Mouse (Mus musculus): Measurements from ENCODE around the gene Ccdc170. TPM values are rescaled to one million over a fixed set of nuclear protein-coding genes. Genes with fewer than 3 reads are reported as not detected.

Gene Ccdc170
- polyA plus RNA-seq, 1 experiment from 2014 or later = 0.04 TPM

DNA sequence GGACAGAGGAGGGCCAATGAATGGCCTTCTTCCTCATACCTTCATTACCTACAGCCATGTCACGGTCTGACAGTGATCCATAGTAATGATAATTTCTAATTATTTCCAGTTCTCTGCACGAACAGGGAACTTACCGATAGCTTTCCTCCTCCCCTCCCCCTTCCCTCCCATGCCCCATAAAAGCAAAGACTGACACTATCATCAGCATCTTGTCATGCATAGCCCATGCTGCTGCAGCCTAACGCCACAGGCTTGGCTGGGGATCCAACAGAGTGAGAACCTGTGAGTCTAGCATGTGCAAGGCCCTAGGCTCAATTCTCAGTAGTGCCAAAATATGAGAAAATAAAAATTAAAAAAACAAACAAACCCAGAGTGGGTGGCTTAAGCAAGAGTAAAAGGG, 40.8 kb downstream of the Ccdc170 start:
- H3K4me2 ChIP-seq = no peak overlapping the region
- H3K27me3 ChIP-seq (replicated peaks) = no peaks in the 10 kb centered on the region
- H3K9ac ChIP-seq = no peak overlapping the region
- H3K4me3 ChIP-seq (replicated peaks) = no peak overlapping the region
- no peak overlapping the region for H3K27ac ChIP-seq
- no peaks in the 10 kb centered on the region for H3K9me3 ChIP-seq
- WGBS = 79% methylated on average over 4 of the region's 4 CpGs
- H3K4me1 ChIP-seq = no peaks in the 10 kb centered on the region
- no peaks in the 10 kb centered on the region for H3K36me3 ChIP-seq
- ATAC-seq (ENCODE audit: insufficient read depth, low FRiP score, low read depth) = no peak

DNA sequence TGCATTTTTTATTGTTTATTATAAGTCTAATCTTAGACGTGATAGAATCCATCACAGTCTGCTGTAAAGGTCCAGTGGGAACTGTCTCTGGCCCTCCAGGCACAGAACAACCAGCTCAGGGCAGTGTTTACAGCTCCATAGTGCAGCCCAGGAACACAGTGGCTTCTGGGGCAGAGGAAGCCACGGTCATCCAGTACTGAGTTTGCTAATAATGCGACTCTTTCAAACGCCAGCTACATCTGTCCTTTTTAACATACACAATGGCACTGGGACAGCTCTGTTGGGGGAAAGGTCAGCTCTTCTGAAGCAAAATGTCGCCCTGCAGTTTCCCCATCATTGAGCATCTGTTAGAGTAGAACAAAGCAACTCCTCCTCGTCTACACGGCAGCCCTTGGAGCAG, 45.7 kb downstream of the Ccdc170 start:
- Histone ChIP-seq H3K4me2 (no peak overlapping the region), H3K9ac (no peak overlapping the region), H3K4me1 (no peaks in the 10 kb centered on the region), H3K9me3 (no peaks in the 10 kb centered on the region), H3K27me3 (replicated peaks) (no peaks in the 10 kb centered on the region), H3K27ac (no peak overlapping the region), H3K4me3 (replicated peaks) (no peak overlapping the region), H3K36me3 (no peaks in the 10 kb centered on the region)
- WGBS = 59% methylated on average over 7 of the region's 7 CpGs
- no peak for ATAC-seq (ENCODE audit: insufficient read depth, low FRiP score, low read depth)

DNA sequence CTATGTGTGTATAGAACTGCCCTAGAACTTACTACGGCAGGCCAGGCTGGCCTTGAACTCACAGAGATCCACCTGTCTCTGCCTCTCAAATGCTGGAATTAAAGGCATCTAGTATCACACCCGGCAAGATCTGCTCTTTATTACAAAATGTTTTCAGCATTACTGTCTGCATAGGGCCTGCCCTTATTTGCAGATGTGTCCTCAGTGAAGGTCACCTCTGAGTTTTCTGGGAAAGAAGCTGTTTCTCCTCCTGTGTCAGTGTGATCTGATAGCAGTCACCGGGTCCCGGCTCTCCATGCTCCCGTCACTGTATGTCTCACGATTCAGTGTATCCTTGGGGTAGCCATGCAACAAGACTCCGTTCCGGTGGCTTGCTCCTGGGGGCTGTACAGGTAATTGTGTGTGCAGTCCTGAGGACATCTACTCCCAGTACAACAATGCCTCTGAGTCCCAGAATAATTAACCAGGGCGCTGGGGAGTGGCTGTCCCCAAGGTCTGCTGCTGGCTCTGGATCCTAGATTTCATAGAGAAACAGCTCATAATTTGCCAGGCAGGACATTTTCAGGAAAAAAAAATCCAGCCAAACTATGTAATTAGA, 48.4 kb downstream of the Ccdc170 start:
- Histone ChIP-seq H3K4me2 (no peak overlapping the region), H3K4me3 (replicated peaks) (no peak overlapping the region), H3K36me3 (no peaks in the 10 kb centered on the region), H3K9ac (no peak overlapping the region), H3K9me3 (no peaks in the 10 kb centered on the region), H3K27me3 (replicated peaks) (no peaks in the 10 kb centered on the region), H3K4me1 (no peaks in the 10 kb centered on the region), H3K27ac (no peak overlapping the region)
- ATAC-seq (ENCODE audit: insufficient read depth, low FRiP score, low read depth) = no peak
- WGBS = 73% methylated on average over 9 of the region's 9 CpGs

DNA sequence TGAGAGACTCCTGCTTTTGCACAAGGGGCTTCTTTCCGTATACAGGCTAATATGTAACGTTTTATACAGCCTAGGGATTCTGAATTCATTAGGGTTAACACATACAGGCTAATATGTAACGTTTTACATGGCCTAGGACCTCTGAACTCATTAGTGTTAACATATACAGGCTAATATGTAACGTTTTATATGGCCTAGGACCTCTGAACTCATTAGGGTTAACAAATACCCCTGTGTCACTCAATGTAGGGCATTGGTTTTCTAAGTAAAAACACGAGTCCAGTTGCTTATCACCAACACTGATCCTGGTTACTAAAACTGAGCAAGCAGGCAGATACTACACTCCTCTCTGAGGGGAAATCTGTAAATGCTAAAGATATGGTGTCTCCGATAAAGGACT, 49.6 kb downstream of the Ccdc170 start:
- no peak overlapping the region for H3K9ac ChIP-seq
- H3K4me1 ChIP-seq = no peaks in the 10 kb centered on the region
- H3K4me3 ChIP-seq (replicated peaks) = no peak overlapping the region
- H3K4me2 ChIP-seq = no peak overlapping the region
- H3K27me3 ChIP-seq (replicated peaks) = no peaks in the 10 kb centered on the region
- no peaks in the 10 kb centered on the region for H3K9me3 ChIP-seq
- H3K27ac ChIP-seq = no peak overlapping the region
- 59% methylated on average over 6 of the region's 6 CpGs for WGBS
- no peaks in the 10 kb centered on the region for H3K36me3 ChIP-seq
- ATAC-seq (ENCODE audit: insufficient read depth, low FRiP score, low read depth) = no peak

DNA sequence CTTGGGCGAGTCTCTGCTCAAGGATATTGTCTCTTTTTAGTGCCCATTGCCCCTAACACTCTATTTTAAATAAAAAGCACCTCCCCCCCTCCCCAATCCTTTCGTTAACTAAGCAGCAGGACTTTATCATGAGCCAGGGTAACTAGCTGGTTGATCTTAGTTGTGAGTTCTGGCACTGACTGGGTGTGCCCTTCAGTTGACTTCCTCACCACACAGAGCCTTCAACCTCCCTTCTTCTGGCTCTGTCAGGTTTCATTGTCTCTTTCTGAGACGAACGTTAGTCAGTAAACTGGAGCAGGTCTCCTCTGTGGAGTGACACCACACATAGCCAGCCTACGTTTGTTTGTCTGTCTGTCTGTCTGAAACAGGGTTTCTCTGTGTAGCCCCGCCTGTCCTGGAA, 50.4 kb downstream of the Ccdc170 start:
- H3K27me3 ChIP-seq (replicated peaks) = no peaks in the 10 kb centered on the region
- WGBS = 53% methylated on average over 6 of the region's 6 CpGs

DNA sequence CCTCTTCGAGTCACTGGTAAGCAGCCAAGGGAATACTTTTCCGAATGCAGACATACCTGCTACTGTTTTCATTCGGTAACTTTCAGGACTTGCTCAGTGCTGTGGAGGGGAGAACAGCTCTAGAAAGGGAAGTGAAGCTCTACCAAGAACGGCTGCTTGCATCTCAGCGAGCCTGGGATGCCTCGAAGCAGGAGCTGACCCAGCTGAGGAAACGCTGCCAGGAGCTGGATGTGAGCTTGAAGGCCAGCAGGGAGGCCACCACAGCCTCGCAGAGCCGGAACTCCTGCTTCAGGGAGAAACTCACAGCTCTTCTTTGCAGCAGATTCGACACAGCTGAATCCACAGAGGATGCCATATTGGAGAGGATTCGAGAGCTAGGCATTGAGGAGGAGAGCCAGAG, 51.6 kb downstream of the Ccdc170 start:
- Histone ChIP-seq H3K4me1 (no peaks in the 10 kb centered on the region), H3K27ac (no peak overlapping the region), H3K27me3 (replicated peaks) (no peaks in the 10 kb centered on the region), H3K36me3 (no peaks in the 10 kb centered on the region), H3K9me3 (no peaks in the 10 kb centered on the region), H3K4me2 (no peak overlapping the region), H3K4me3 (replicated peaks) (no peak overlapping the region), H3K9ac (no peak overlapping the region)
- ATAC-seq (ENCODE audit: insufficient read depth, low FRiP score, low read depth) = no peak
- WGBS = 78% methylated on average over 11 of the region's 11 CpGs

More for the DNA sequence above, 50.4 kb downstream of the Ccdc170 start:
- Histone ChIP-seq H3K4me1 (no peaks in the 10 kb centered on the region), H3K27ac (no peak overlapping the region), H3K4me3 (replicated peaks) (no peak overlapping the region), H3K36me3 (no peaks in the 10 kb centered on the region), H3K9me3 (no peaks in the 10 kb centered on the region), H3K9ac (no peak overlapping the region), H3K4me2 (no peak overlapping the region)
- ATAC-seq (ENCODE audit: insufficient read depth, low FRiP score, low read depth) = no peak

DNA sequence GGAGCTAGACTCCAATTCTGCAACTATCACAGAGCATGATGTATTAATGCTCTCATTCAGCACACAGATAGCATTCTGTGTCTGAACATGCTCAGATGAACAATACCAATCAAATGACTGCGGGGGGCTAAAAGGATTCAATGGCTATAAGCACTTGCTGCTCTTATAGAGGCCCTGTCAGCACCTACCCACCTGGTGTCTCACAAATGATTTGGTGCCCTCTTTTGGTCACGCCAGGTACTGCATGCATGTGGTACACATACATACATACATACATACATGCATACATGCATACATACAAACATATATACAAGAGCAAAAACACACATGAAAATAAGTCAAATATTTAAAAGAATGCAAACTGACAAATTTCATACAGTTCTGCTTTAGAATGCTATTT, 63.2 kb downstream of the Ccdc170 start:
- H3K4me2 ChIP-seq = no peak overlapping the region
- no peaks in the 10 kb centered on the region for H3K4me1 ChIP-seq
- no peak overlapping the region for H3K27ac ChIP-seq
- H3K27me3 ChIP-seq (replicated peaks) = no peaks in the 10 kb centered on the region
- H3K9me3 ChIP-seq = no peaks in the 10 kb centered on the region
- no peak overlapping the region for H3K4me3 ChIP-seq (replicated peaks)
- H3K36me3 ChIP-seq = no peaks in the 10 kb centered on the region
- no peak overlapping the region for H3K9ac ChIP-seq
- 90% methylated on average over 2 of the region's 2 CpGs for WGBS
- ATAC-seq (ENCODE audit: insufficient read depth, low FRiP score, low read depth) = no peak

DNA sequence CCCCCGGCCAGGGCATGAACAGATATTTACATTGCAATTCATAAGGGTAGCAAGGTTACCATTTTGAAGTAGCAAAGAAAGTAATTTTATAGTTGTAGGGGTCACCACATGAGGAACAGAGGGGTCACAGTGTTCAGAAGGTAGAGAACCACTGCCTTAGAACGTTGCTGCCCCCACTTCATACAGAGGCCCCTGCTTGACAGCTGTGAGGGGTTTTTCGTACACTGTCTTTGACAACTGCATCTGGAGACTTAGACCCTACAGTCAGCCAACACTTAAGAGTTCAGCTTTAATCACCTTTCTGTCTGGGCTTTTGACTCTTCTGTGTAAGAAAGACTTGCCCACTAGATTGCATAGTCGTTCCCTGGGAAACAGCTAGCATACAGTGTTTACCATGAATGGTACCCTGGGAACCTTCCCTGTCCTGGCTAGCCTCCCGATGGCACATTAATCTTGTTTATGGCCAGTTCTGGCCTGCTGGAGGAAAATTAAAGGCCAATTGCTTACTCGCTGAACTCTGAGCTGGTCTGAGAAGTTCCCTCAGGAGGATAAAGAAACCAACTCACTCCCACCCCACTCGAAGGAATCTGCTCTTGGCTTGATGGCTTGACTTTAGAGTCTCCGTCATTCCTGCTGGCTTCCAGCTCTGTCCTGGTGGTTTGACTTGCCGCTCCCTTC, 71.3 kb downstream of the Ccdc170 start:
- no peaks in the 10 kb centered on the region for H3K27me3 ChIP-seq (replicated peaks)
- H3K4me3 ChIP-seq (replicated peaks) = no peak overlapping the region
- H3K4me1 ChIP-seq = 0 out of 2 replicates have a peak, but pooled peaks cover 3% of the 10 kb centered on the region
- H3K9ac ChIP-seq = no peak overlapping the region
- H3K27ac ChIP-seq = no peak overlapping the region
- no peak for ATAC-seq (ENCODE audit: insufficient read depth, low FRiP score, low read depth)
- 48% methylated on average over 9 of the region's 9 CpGs for WGBS
- no peaks in the 10 kb centered on the region for H3K36me3 ChIP-seq
- no peaks in the 10 kb centered on the region for H3K9me3 ChIP-seq
- no peak overlapping the region for H3K4me2 ChIP-seq

DNA sequence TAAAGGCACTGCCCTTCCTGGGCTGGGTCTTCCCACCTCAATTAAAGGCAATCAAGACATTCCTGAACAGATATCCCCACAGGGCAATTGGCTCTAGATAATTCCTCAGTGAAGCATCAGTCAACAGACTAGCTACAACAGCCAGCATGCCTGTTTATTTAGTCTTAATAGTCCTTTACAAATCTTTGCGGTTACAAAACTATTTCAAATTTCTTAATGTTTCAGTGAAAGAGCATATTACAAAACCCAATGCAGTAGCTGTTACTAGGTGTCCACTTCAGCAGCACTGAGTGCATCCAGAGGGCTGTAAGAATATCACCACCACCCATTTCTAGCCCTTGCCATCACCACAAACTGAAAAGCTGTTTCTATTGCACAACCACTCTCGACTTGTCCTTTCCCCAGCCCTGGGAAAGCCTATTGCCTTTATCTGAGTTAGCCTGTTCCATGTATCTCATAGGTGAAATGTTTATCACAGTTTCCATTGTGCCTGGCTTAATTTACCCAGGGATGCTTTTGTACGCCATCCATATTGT, 74.6 kb downstream of the Ccdc170 start:
- no peak for ATAC-seq (ENCODE audit: insufficient read depth, low FRiP score, low read depth)
- no peak overlapping the region for H3K4me2 ChIP-seq
- 81% methylated on average over 3 of the region's 3 CpGs for WGBS

DNA sequence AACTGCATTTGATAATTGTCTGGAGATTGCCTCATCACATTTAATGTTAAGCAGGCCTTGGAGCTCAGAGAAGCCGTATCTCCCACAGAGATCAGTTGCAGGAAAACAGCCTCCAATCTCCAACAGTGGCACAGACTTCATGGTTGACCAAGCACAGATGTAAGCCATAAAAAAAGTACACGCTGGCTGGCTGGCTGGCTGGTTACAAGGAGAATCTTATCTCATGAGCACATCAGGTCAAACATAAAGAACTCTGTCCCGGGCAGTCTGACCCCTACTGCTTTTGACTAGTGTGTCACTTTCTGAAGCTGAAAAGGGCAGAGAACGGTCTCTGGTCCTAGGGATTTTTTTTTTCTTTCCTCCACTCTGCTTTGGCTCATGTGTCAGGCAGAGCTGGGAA, 76.8 kb downstream of the Ccdc170 start:
- WGBS = 48% methylated on average over 4 of the region's 4 CpGs
- no peak for ATAC-seq (ENCODE audit: insufficient read depth, low FRiP score, low read depth)
- Histone ChIP-seq H3K4me1 (no peaks in the 10 kb centered on the region), H3K4me2 (no peak overlapping the region), H3K4me3 (replicated peaks) (no peak overlapping the region), H3K27ac (no peak overlapping the region), H3K9ac (no peak overlapping the region), H3K36me3 (no peaks in the 10 kb centered on the region), H3K27me3 (replicated peaks) (no peaks in the 10 kb centered on the region), H3K9me3 (no peaks in the 10 kb centered on the region)

More for the DNA sequence above, 74.6 kb downstream of the Ccdc170 start:
- Histone ChIP-seq H3K27ac (no peak overlapping the region), H3K36me3 (no peaks in the 10 kb centered on the region), H3K9ac (no peak overlapping the region), H3K27me3 (replicated peaks) (no peaks in the 10 kb centered on the region), H3K9me3 (no peaks in the 10 kb centered on the region), H3K4me1 (0 out of 2 replicates have a peak, but pooled peaks cover 3% of the 10 kb centered on the region), H3K4me3 (replicated peaks) (no peak overlapping the region)

DNA sequence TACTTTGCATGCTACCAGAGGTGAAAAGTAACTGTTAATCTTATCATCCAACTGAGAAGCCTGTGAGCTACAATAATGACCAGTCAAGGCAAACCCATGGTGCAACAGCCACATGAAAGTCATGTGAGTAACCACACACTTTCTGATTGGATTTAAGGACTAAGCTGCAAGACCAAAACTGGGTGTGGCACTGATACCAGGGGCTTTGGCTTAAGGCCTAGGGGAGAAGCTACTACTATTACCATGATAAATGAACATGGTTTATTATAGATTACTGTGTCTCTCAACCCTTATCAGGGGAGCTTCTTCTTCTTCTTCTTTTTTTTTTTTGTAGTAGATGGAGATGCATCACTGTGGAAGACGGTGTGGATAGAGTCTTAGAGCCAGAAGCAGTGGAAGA, 82.8 kb downstream of the Ccdc170 start:
- no peak for ATAC-seq (ENCODE audit: insufficient read depth, low FRiP score, low read depth)
- no peaks in the 10 kb centered on the region for H3K36me3 ChIP-seq
- no peaks in the 10 kb centered on the region for H3K9me3 ChIP-seq
- no peak overlapping the region for H3K4me2 ChIP-seq
- no peaks in the 10 kb centered on the region for H3K27me3 ChIP-seq (replicated peaks)
- no peak overlapping the region for H3K27ac ChIP-seq
- no peak overlapping the region for H3K9ac ChIP-seq
- 90% methylated on average over 1 of the region's 1 CpGs for WGBS
- no peaks in the 10 kb centered on the region for H3K4me1 ChIP-seq
- H3K4me3 ChIP-seq (replicated peaks) = no peak overlapping the region

DNA sequence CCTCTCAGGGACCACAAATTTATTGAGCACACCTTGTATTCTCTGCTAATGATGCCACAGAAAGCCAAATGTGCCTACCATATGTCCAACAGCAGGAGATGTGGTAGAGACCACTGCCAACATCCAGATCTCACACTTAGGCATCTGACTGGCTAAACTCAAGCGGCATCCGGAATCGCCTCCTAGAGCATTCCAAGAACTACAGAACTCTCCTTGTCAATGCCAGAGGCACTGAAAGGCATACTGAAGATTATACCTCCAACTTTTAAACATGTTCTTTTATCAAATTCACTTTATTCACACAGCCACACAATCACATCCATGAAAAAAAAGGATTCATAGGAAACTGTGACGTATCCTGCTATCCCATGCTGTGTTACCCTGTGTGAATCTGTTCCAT, 88.5 kb downstream of the Ccdc170 start:
- Histone ChIP-seq H3K9me3 (no peaks in the 10 kb centered on the region), H3K9ac (no peak overlapping the region), H3K36me3 (no peaks in the 10 kb centered on the region), H3K27me3 (replicated peaks) (no peaks in the 10 kb centered on the region), H3K4me1 (no peaks in the 10 kb centered on the region), H3K4me3 (replicated peaks) (no peak overlapping the region), H3K27ac (no peak overlapping the region), H3K4me2 (no peak overlapping the region)
- 90% methylated on average over 4 of the region's 4 CpGs for WGBS
- ATAC-seq (ENCODE audit: insufficient read depth, low FRiP score, low read depth) = no peak

All from stomach, embryonic 15.5 days (tissue).